Mouse (Mus musculus): ENCODE data around the gene Lhcgr. TPM values are rescaled to one million over a fixed set of nuclear protein-coding genes. Genes with fewer than 3 reads are reported as not detected.
"Not testable (repeated sequence)": the region's sequence is repeated elsewhere in the genome, so short reads cannot be mapped to it uniquely, and the experiment has no call there.

The Lhcgr gene
- total RNA-seq (2021): under 1 TPM; 0.23 to 0.29 TPM
- long read RNA-seq, experiment 1, partial matches to known transcripts: 0 of 1 reads
- long read RNA-seq, experiment 1, other reads (novel, unspliced or antisense): 1 of 1 reads
- long read RNA-seq, experiment 2: 0 reads

DNA sequence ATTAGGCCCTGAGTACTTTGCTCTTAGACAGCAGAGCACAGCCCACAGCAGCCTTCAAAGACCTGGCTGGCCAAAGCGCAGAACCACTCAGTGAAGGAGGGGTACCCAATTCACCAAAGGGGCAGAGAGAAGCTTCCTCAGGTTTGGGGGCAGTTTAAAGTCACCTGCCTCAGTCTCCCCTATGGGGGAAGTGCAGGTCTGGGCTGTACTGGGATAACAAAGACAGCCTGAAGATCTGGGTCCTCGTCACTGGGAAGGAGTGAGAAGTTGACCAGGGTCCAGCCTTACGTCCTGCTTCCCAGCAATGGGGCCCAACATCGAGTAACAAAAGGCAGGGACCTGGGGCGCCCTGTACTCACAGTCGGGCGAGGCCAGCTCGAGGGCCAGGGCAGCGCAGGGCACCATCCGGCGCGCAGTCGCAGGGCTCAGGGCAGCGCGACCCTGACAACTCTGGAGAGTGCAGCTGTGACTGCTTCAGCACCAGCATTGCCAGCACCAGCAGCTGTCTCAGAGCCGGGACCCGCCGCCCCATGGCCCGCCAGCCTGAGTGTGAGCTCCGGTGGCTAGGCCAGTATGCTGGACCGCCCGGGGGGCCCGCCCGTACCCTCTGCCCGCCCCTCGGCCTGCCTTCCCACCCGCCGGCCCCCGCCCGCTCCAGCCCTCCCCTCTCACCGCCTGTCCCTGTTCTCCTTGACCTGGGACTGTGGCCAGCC, at the start of gene Lhcgr:
Lhcgr (minus strand) TSS at position 551 of the 713 bp plus-strand sequence.
- no peak for DNase-seq (ENCODE audit: low spot score in 2 of 2)

GRCm38 (mm10) chr17:88817601-88818000, 25.8 kb upstream of the Lhcgr start:
- DNase-seq (ENCODE audit: low spot score in 2 of 2): peak; percentile 4 to 5

DNA sequence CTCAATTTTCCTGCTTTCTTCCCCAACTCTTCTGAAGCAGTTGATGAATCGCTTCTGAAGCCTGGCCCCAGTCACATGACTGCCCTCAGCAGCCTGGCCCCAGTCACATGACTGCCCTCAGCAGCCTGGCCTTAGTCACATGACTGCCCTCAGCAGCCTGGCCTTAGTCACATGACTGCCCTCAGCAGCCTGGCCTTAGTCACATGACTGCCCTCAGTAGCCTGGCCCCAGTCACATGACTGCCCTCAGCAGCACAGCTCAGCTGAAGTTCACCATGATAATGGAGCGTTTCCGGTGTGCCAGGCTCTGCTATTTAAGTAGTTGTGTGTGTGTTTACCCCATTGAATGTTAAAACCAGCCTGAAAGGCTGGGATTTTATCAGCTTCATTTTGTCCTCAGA, 21.2 kb upstream of the Lhcgr start:
- DNase-seq (ENCODE audit: low spot score in 2 of 2): not testable (repeated sequence)

DNA sequence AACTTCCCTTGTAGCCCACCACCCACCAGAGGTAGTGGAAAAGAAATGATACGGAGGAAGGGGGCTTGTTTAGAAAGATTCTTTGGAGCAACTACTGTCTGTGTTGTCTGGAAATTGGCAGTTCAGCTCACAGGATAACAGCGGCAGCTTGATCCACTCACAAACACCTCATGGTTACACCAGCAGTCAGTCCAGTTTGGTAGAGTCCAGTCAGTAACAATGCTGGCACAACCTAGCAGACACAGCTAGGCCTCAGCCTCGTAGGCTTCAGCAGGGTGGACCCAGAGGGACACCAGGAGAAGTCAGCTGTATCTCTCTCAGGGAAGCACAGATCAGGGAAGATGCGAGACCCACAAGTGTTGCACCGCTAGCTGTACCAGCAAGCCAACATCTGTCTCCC, 19.0 kb upstream of the Lhcgr start:
- no peak for DNase-seq (ENCODE audit: low spot score in 2 of 2)

- DNase-seq (ENCODE audit: low spot score in 2 of 2): no peak
Measured at GRCm38 (mm10) chr17:88806421-88806820, 14.6 kb upstream of the Lhcgr start.

DNA sequence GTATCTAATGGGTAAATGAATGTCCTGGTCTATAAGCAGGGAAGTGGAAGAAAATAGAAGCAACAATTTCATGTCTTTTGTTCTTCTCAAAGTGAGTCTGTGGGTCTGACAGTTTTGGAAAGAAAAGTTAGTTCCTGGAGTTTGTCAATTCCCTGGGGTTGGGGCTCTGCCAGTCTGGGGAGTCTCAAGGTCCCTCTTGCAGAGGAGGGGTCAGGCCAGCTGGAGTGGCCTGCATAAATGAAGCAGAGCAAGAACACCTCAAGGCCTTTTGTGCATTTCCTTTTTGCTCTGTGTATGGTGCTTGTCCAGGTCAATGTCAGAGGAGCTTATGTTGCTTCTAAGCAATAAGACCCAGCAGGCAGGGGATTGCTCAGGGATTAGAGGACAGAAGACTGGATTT, 11.7 kb upstream of the Lhcgr start:
- no peak for DNase-seq (ENCODE audit: low spot score in 2 of 2)

DNA sequence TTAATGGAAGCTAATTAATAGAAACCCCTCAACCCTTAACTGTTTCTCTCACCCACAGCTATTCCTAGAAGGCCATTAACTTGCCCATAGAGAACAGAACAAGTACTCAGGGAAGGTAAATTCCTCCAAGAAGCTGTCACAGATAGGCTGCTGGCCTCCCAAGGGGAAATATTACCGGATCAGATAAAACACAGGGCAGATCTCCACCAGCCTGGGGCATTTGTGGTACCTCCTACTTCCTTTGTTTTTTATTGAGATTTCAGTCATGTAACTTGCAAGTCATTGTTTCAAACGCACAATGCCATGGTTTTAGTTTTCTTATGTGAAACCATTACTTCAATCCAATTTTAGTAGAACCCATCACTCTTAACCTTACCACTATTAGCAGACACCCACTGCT, 1.1 kb downstream of the Lhcgr start:
- no peak for DNase-seq (ENCODE audit: low spot score in 2 of 2)

- DNase-seq (ENCODE audit: low spot score in 2 of 2): no peak
Measured at GRCm38 (mm10) chr17:88788392-88788791, 3.4 kb downstream of the Lhcgr start.

DNA sequence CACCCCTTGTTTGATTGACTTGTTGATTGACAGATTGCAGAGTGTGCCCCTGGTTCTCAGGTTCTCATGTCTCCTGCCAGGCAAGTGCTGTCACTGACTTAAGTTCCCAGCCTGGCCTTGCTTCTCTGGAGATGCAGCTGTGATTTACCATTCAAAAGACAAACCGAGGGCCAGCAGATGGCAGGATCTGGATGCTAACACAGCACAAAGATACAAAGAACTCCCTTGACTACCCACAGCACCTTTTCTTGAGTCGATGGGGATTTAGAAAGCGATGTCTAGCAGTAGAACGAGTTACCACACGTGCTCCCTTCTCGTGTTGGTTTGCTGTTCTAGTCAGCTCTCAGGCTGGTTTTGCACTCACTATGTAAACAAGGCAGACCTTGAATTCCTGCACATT, 4.9 kb downstream of the Lhcgr start:
- DNase-seq (ENCODE audit: low spot score in 2 of 2): no peak

DNA sequence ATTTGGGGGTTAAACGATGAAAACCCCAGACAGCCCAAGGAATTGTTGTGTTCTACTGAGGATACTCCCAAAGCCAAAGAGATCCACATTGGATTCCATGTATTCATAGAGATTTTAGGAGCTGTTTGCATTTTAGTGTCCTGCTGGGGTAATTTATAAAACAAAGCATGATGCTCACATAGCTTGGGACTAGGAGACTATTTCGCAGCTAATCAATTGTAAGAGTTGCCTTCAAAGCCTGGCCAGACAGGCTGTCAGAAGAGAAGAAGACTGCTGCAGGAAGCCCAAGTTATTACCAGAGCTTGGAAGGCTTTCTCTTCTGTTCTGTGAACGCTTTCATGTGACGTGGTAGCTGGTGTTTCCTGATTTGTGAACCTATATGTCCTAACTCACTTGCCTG, 5.4 kb downstream of the Lhcgr start:
- no peak for DNase-seq (ENCODE audit: low spot score in 2 of 2)

DNA sequence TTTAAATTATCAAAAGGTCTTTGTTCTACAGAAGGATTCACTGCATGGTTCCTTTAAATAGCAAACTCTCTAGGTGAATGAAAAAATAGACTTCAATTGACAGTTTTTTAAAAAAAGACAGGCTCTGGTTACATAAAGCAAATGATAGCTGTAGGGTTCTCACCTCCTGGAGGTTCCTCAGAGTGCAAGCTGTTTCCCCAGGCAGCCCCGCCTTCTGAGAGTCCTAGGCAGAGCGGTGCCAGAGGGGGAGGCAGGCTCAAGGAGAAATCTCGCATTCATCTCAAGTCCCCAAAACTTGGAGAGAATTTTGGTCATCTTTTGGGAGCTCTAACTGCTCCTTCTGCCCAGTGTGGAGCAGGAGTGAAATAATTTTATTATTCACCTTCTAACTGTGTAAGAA, 12.6 kb downstream of the Lhcgr start:
- DNase-seq (ENCODE audit: low spot score in 2 of 2): no peak

GRCm38 (mm10) chr17:88774103-88774526, 17.7 kb downstream of the Lhcgr start:
- DNase-seq (ENCODE audit: low spot score in 2 of 2): peak in 1 of 2 experiments; percentile 33

GRCm38 (mm10) chr17:88770081-88770480, 21.7 kb downstream of the Lhcgr start:
- no peak for DNase-seq (ENCODE audit: low spot score in 2 of 2)

DNA sequence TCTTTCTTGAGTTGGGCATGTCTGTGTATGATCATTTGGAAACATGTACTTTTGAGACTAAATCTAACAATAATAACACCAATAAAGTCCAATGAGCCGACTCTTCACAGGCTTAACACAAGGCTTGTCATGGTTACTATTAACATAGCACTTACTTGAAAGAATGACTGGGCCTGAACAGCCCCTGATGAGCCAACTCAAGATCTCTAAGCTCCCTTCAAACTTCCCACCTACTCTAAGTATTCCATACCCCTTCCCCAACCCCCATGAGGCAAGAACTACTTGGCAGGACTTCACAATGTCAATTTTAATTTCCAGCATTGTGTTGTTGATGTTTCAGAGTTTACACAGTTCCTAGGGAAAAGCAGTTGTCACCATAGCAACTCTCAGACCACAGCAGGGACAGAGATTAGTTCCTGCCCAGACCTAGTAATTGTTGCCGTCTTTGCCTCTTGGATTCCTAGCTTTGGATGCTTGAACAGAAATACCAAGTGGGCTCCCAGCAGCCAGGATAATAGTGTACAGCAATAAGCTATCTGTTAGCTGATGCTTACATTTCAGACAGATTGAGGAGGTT, 22.4 kb downstream of the Lhcgr start:
- DNase-seq (ENCODE audit: low spot score in 2 of 2): no peak

DNA sequence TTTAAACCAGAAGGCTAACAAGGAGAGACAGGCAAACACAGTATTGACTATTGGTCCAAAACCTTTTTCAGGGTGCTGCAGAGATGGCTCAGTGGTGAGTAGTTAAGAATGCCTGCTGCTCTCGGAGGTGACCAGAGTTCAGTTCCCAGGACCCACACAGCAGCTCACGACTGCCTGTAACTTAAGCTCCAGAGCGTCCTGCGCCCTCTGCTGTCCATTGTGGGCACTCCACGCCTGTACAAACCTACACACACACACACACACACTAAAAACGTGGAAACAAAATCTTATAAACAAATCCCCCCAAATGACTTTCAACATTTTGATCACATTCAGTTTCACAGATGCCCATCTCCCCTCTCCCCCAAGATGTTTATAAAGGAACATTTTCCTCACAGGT, 24.9 kb downstream of the Lhcgr start:
- no peak for DNase-seq (ENCODE audit: low spot score in 2 of 2)

DNA sequence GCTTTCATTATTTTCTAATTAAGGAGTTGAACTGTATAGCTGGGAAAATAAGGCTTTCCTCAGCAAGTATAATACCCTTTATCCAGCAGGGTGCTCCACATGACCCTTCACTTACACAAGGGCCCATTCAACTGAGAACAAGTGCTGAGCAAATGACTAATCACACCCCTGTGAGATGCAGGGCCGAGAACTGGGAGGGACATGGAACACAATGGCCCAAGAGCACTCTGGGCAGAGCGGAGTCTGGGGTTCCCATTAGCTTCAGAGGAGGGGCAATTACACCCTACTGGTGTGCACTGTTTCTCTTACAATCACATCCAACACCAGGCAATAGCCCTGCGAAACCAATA, 27.7 kb downstream of the Lhcgr start:
- no peak for DNase-seq (ENCODE audit: low spot score in 2 of 2)

- DNase-seq (ENCODE audit: low spot score in 2 of 2): no peak
Measured at GRCm38 (mm10) chr17:88763396-88764135, 28.2 kb downstream of the Lhcgr start.

- DNase-seq (ENCODE audit: low spot score in 2 of 2): no peak
Measured at GRCm38 (mm10) chr17:88758003-88758437, 33.8 kb downstream of the Lhcgr start.

DNA sequence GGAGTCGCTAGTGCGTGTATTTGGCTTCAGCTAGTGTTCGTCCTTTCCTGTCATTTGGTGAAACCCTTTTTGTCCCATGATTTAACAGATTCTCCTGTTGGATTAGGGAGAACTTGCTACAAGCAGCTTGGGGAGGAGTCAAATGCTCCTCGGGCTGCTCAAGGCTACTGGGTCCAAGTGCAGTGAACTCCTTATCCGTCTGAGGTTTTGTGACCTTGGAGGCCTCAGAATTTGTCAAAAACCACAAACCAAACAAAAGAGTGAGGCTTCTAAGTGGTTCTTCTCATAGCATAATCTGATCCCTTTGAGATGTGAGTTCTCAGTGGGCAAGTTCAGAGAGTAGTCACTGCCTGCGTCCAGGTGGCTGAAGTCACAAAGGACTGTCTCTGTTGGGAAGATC, 36.0 kb downstream of the Lhcgr start:
- DNase-seq (ENCODE audit: low spot score in 2 of 2): no peak

GRCm38 (mm10) chr17:88753472-88753857, 38.3 kb downstream of the Lhcgr start:
- DNase-seq (ENCODE audit: low spot score in 2 of 2): no peak

- peak; percentile 36 to 44 for DNase-seq (ENCODE audit: low spot score in 2 of 2)
Measured at GRCm38 (mm10) chr17:88752827-88753471, 38.8 kb downstream of the Lhcgr start.

DNA sequence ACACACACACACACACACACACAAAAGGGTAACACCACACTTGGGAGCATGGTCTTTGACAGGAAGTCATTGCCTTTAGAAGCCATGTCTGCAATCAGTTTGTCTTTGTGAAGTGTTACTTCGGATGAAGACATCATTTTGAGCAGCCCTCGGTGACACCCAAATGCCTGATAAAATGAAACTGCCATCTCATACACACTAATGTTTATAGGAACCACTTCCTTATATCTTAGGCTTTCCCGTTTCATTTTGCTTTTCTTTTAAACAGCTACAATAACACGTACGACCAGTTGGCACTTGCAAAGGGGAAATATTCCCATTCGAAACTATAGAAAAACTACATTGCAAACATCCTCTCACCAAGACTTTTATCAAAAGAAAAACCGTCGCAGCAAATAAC, 42.1 kb downstream of the Lhcgr start:
- no peak for DNase-seq (ENCODE audit: low spot score in 2 of 2)

All from layer of hippocampus, postnatal 14 days (tissue).